Mouse (Mus musculus) ES-Bruce4 (cell line): ENCODE measurements around the gene Slc7a11. TPM values are rescaled to one million over a fixed set of nuclear protein-coding genes. Genes with fewer than 3 reads are reported as not detected.

ENCODE experiments used
- H3K27ac ChIP-seq: 2 replicates; pipeline ENCODE4 v1.5.1; 2012; ENCODE audit warnings: low read length, inconsistent platforms; ENCODE audit not compliant: insufficient read depth
- H3K27me3 ChIP-seq: 2 replicates; pipeline ENCODE4 v1.6.1; 2012; ENCODE audit warnings: mild to moderate bottlenecking, low read length, inconsistent platforms; ENCODE audit not compliant: control insufficient read depth, poor library complexity, insufficient read depth, severe bottlenecking
- H3K36me3 ChIP-seq: 2 replicates; pipeline ENCODE4 v1.6.1; 2012; ENCODE audit warnings: inconsistent platforms, mild to moderate bottlenecking, low read length, moderate library complexity; ENCODE audit not compliant: control insufficient read depth, poor library complexity, insufficient read depth, severe bottlenecking
- H3K4me1 ChIP-seq: one replicate; pipeline ENCODE4 v1.8.1; 2011; ENCODE audit warnings: low read length; ENCODE audit not compliant: control insufficient read depth, insufficient read depth
- H3K4me3 ChIP-seq: 2 replicates; pipeline ENCODE4 v1.5.1; 2011; ENCODE audit warnings: low read depth, mild to moderate bottlenecking, low read length
- H3K9ac ChIP-seq: 2 replicates; pipeline ENCODE4 v1.6.1; 2012; ENCODE audit warnings: low read depth, mild to moderate bottlenecking, inconsistent platforms; ENCODE audit not compliant: poor library complexity, severe bottlenecking
- H3K9me3 ChIP-seq: replicated peaks from 2 replicates; pipeline ENCODE4 v1.6.1; 2012; ENCODE audit warnings: mild to moderate bottlenecking, low read length, inconsistent platforms; ENCODE audit not compliant: control insufficient read depth, poor library complexity, insufficient read depth, severe bottlenecking
- CTCF ChIP-seq: IDR thresholded peaks from one replicate; pipeline ENCODE4 v1.8.1; 2011; ENCODE audit warnings: low read depth, low read length
- EP300 ChIP-seq: IDR thresholded peaks from 2 replicates; pipeline ENCODE4 v1.6.1; 2011; ENCODE audit warnings: low read depth, low read length; ENCODE audit not compliant: insufficient read depth
- POLR2A ChIP-seq: IDR thresholded peaks from one replicate; pipeline ENCODE4 v1.8.1; 2011; ENCODE audit warnings: low read length; ENCODE audit not compliant: insufficient read depth
- polyA plus RNA-seq: library from polyadenylated mRNA; stranded (reverse); fragments of >200 nt; gene quantifications from 2 replicates; pipeline ENCODE4 v1.2.4, GENCODE M21; 2011; ENCODE audit warnings: low read depth; ENCODE audit not compliant: missing spikeins, insufficient read depth, insufficient read length

Slc7a11 gene
- polyA plus RNA-seq, 1 experiment, result 0.31 TPM

DNA sequence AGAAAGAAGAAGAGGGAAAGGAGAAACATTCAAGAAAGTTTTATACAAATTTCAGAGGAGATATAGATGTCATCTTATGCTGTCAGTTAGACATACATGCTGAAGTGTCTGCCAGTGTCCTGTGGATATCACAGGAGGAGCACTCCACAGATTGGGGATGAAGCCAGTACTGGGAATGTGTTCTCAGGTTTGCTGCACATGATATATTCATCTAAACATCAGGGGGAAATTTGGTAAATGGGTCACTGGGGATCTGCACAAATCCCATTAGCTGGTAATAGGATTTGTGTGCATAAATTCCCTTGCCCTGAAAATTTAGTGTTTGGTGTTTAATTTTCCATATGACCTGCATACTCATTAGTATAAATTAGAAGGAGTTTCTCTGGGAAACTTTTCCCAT lies 562.9 kb downstream of the Slc7a11 start:
- Histone ChIP-seq H3K27me3 (no peaks in the 10 kb centered on the region), H3K9me3 (no peaks in the 10 kb centered on the region), H3K27ac (no peak overlapping the region), H3K36me3 (no peaks in the 10 kb centered on the region), H3K9ac (no peak overlapping the region), H3K4me3 (no peak overlapping the region), H3K4me1 (no peaks in the 10 kb centered on the region)
- no peak for TF ChIP-seq CTCF
- TF ChIP-seq EP300, result no peak
- no peak for TF ChIP-seq POLR2A

DNA sequence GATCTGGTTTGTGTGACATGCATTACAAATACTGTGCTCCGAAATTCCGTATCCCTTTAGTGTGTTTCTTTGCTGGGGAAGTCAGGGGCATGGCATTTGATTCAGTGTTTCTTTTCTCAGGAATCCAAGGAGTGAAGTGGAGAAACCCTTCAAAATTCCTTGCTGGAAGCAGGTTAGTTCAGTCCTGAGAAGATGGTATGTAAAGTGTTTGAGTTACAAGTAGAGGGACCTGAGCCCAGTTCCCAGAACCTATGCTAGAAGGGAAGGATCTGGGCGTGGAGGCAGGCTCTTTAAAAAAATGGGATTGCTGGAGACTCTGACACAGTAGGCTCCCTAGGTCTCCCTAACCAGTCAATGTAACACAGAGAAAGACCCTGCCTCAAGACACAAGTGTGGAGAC lies 572.6 kb downstream of the Slc7a11 start:
- H3K9me3 ChIP-seq, result no peaks in the 10 kb centered on the region
- no peak overlapping the region for H3K4me3 ChIP-seq
- no peak overlapping the region for H3K9ac ChIP-seq
- no peaks in the 10 kb centered on the region for H3K4me1 ChIP-seq
- no peaks in the 10 kb centered on the region for H3K27me3 ChIP-seq
- H3K36me3 ChIP-seq, result no peaks in the 10 kb centered on the region
- no peak overlapping the region for H3K27ac ChIP-seq
- TF ChIP-seq EP300, result no peak

DNA sequence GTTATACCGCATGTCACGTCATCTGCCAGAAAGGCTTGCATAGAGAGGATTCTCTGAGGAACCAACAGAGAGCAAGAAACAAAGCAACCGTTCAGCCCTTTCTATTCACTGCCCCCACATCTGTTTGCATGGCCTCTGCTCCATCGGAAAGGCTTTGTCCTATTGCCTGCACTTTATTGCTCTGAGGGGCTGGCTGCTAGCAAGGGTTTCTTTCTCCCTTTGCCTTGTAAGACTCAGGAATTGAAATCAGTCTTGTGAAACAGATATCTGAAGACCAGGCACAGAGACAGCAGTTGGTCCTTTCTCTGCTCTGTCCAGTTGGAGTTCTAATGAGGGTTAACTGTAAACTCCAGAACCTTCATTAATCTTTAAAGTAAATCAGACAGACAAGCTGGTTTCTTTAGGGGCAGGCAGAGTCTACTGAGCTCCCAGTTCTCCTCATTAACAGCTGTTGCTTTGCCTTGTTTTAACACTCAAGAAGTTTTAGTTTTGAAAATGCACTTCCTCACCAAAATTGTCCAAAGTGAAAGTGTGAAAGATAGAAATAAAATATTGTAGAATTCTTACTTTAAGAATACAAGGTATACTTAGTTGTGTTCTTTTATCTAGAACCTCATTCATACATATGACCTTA lies 575.3 kb downstream of the Slc7a11 start:
- no peaks in the 10 kb centered on the region for H3K36me3 ChIP-seq
- TF ChIP-seq POLR2A, result no peak
- TF ChIP-seq EP300, result no peak
- no peak for TF ChIP-seq CTCF
- no peak overlapping the region for H3K27ac ChIP-seq
- H3K9ac ChIP-seq, result no peak overlapping the region
- H3K9me3 ChIP-seq, result no peaks in the 10 kb centered on the region
- no peaks in the 10 kb centered on the region for H3K27me3 ChIP-seq
- H3K4me3 ChIP-seq, result no peak overlapping the region
- H3K4me1 ChIP-seq, result no peaks in the 10 kb centered on the region

DNA sequence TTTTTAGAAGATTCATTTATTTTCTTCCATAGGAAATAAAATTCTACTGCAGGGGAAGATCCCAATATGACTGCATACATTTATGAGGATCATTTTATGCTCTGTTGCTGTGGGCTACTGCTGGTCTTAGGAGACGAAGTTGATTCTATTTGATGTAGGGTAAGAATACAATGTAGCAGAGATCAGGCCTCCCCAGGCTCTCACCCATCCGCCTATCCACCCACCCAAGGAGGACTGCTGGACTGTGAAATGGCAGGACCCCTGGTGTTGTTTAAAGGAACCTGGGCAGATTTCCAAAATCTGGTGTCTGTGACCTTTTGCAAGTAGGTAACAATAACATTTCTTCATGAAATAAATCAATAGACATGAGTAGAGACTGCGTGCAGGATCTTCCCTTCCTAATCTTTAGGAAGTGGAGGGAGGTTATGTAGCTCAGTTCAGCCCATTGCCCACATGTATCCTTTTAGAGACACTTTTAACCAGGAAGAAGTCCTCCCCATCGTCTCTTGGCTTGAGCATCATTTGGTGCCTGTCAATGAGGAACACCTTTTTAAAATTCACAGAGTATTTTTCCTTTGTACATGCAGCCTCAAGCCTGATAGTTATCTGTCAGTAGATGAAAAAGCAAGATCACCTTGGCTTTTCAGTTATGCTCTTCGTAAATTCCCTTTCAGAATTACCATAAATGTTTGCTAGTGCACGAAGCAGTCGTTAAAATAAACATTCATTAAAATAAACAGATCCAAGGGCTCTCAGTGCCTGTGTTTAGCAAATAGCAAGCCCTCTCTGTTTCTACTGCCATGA lies 576.1 kb downstream of the Slc7a11 start:
- Histone ChIP-seq H3K4me3 (no peak overlapping the region), H3K27ac (no peak overlapping the region), H3K9me3 (no peaks in the 10 kb centered on the region), H3K9ac (no peak overlapping the region), H3K4me1 (no peaks in the 10 kb centered on the region), H3K27me3 (no peaks in the 10 kb centered on the region), H3K36me3 (no peaks in the 10 kb centered on the region)
- TF ChIP-seq POLR2A, result no peak
- TF ChIP-seq EP300, result no peak
- TF ChIP-seq CTCF, result no peak

DNA sequence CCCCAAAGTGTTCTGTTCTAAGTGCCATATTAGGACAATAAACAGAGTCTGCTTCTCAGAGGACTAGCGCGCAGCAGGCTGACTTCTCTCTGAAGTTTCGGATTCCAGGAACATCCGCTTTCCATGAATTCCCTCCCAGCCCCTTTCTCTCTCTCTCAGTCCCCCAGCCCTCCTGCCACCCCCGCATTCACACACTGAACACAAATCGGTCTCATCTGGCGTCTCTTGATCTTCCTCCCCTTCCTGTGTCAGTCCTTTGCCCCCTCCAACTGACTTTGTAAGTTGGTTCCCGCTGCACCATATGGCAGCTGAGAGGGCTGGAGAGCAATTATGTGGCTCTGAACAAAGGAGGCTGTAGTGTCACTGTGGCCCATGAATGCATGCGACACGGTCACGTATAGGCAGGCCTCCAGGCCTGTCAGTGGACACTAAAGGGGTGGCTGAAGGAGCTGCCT lies 577.3 kb downstream of the Slc7a11 start:
- Histone ChIP-seq H3K9ac (no peak overlapping the region), H3K9me3 (no peaks in the 10 kb centered on the region), H3K36me3 (no peaks in the 10 kb centered on the region), H3K4me1 (no peaks in the 10 kb centered on the region), H3K27me3 (no peaks in the 10 kb centered on the region), H3K27ac (no peak overlapping the region), H3K4me3 (no peak overlapping the region)
- TF ChIP-seq POLR2A (no peak), CTCF (no peak), EP300 (no peak)

DNA sequence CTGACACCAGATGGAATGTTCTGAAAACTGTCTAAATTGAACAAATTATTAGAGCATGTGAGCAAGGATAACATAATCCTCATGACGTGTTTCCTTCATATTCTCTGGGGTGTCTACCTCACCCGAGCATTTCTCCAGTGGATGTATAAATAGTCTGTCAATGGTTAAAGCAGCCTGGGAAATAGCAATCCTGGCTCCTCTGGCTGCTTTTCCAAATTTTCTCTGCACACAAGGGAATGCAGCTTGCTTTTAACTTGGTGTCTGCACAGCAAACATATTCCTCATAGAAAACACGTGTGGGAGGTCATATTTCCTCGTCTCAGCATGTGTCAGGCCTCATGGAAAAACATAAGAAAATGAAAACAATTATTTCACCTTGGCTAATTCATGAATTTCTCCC lies 586.6 kb downstream of the Slc7a11 start:
- Histone ChIP-seq H3K9me3 (no peaks in the 10 kb centered on the region), H3K27me3 (no peaks in the 10 kb centered on the region), H3K27ac (no peak overlapping the region), H3K36me3 (no peaks in the 10 kb centered on the region), H3K4me3 (no peak overlapping the region), H3K4me1 (no peaks in the 10 kb centered on the region), H3K9ac (no peak overlapping the region)
- no peak for TF ChIP-seq POLR2A
- TF ChIP-seq EP300, result no peak
- no peak for TF ChIP-seq CTCF
